Mouse (Mus musculus) CH12.LX (cell line): ENCODE measurements at regions not wholly inside any gene's neighbourhood (a gene's known extent, or its start where the extent isn't known, plus 50 kb on each side); places are given as distances from the start of the nearest gene placed in this dataset.

Experiments
- CTCF ChIP-seq, 2 experiments: IDR thresholded peaks in 1 of 2; conservative IDR thresholded peaks in 1 of 2; 2 replicates each; pipeline ENCODE4 v1.5.1; 2011 to 2012; ENCODE audit warnings: low read depth in 2 of 2, low read length in 2 of 2, improper control_type of control experiment in 1 of 2, inconsistent platforms in 1 of 2, mild to moderate bottlenecking in 1 of 2, moderate library complexity in 1 of 2
- POLR2A ChIP-seq: IDR thresholded peaks from 2 replicates; pipeline ENCODE4 v1.6.1; 2011; ENCODE audit warnings: low read depth, mild to moderate bottlenecking, improper control_type of control experiment, low read length
- TBP ChIP-seq: conservative IDR thresholded peaks from 2 replicates; pipeline ENCODE4 v1.6.1; 2011; ENCODE audit warnings: low read depth, low read length, improper control_type of control experiment
- USF2 ChIP-seq: conservative IDR thresholded peaks from 2 replicates; pipeline ENCODE4 v1.6.1; 2011; ENCODE audit warnings: low read depth, low read length, improper control_type of control experiment

GRCm38 (mm10) chr16:8078461-8078860 lies 346.5 kb downstream of the Tmem114 start:
- no peak for TF ChIP-seq CTCF (conservative IDR thresholded peaks at IDR 0.05 in 1 of 2, IDR thresholded peaks at IDR 0.05 in 1 of 2; ENCODE audit: low read depth in 2 of 2, low read length in 2 of 2)
- TF ChIP-seq POLR2A = no peak
- TF ChIP-seq USF2 = no peak
- no peak for TF ChIP-seq TBP
